Mouse (Mus musculus) adrenal gland, adult 2 months (tissue): ENCODE data around the gene Tmem217. TPM values are rescaled to one million over a fixed set of nuclear protein-coding genes. Genes with fewer than 3 reads are reported as not detected.

Experiments
- DNase-seq: peaks from one replicate; pipeline ENCODE4 v3.0.0; 2021
- long read RNA-seq: library from polyadenylated mRNA; stranded (forward); transcript quantifications from one replicate; pipeline ENCODE4 v2.0.0, GENCODE M21; 2021
- polyA plus RNA-seq: library from polyadenylated mRNA; depleted of rRNA; stranded (reverse); fragments of >200 nt; gene quantifications from 2 replicates; pipeline ENCODE4 v1.2.3, GENCODE M21; 2012; rRNA removed
- total RNA-seq, 2 experiments: library from RNA; stranded (reverse); gene quantifications; 2 replicates each; pipeline ENCODE4 v1.2.3; 2021

Tmem217 gene
- total RNA-seq (not detected), polyA plus RNA-seq (0.88 and 1.6 TPM in 2 replicates)
- long read RNA-seq, result 0 reads

DNA sequence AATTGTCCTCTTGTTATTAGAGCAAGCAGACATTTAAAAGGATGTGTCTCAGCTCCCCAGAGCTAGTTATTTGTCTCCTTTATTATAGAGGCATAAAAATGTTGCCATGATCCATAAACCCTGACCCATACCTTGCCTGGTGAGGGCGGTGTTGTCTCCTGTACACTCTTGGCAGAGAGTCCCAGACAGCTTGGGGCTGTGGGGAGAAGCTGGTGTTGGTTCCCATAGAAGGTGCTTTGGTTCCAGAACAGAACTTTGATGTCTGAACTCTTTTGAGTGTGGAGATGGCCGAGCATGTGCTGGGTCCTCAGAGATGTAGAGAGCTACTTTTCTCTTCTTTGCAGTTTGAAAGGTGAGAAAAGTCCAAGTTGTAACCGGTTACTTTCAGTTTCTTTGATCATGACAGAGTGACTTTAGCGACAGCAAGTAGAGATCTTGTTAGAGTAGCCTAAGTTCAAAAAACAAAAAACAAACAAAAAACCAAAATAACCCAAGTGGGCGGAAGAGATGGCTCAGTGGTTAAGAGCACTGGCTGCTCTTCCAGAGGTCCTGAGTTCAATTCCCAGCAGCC, at the start of gene Tmem217:
Tmem217 (minus strand) TSS at position 224 of the 571 bp plus-strand sequence.
- DNase-seq, result no peak

DNA sequence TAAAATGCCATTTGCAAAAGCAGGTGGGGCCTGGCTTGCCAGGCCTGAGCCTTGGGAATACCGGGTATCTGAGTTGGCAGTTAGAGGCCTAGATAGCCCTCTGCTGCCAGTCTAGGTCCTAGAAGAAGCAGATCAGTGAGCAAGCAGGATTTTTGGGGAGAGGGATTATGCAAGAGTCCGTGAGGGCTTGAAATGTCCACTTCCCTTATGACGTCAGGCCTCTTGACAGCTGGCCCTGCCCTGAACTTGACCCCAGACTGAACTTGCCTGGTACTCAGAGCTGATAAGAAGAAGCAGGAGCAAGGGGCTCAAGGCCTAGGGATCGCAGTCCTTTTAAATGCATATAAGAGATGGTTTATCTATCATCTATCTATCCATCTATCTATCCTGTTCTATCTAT, 49.2 kb upstream of the Tmem217 start:
- peak; percentile 74 for DNase-seq

DNA sequence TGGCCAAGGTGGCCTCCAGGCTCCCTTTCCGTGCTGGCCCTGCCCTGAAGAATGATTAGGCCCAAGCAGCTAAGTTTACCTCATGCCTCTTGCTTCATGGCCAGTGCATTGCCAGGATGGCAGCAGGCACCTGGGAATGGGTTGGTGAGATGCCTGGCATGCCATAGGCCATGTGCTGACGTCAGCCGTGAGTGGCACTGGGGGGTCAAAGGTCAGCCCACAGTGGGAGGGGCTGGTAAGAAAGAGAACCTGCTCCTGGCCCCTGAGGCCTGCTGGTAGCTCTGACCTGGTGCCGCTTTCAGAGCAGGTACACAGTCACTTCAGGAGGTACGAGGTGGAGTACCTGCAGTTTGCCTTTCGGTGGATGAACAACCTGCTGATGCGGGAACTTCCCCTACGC, 47.4 kb upstream of the Tmem217 start:
- no peak for DNase-seq

DNA sequence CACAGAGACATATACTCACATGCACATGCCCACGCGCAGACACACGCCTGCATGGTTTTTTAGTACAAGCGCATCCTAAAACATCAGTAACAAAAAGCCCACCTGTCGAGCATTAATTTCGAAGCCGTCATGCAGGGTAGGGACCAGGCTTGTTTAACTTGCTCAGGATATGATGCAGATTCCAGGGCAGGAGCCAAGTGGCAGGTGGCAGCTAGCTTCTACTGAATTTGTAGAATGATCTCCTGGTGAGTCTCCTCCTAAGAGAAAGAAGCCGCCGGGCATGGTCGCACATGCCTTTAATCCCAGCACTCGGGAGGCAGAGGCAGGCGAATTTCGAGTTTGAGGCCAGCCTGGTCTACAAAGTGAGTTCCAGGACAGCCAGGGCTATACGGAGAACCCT, 46.9 kb upstream of the Tmem217 start:
- no peak for DNase-seq

DNA sequence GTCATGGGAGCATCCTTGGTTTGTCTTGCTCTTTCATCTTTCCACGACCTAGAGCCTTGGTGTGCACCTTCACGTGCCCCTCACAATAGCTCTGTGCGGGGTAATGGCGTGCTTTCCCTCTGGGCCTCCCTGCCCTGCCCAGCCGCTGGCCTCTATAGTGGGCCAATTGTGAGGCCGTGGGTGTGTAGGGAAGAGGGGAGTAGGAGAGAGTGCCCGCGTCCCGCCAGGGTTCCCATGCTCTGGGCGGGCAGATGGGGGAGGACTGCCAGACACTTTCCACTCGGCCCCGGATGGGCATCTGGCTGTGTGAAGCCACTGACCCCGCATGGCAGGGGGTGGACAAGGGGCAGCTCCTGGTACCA, 44.6 kb upstream of the Tmem217 start:
- DNase-seq, result no peak

DNA sequence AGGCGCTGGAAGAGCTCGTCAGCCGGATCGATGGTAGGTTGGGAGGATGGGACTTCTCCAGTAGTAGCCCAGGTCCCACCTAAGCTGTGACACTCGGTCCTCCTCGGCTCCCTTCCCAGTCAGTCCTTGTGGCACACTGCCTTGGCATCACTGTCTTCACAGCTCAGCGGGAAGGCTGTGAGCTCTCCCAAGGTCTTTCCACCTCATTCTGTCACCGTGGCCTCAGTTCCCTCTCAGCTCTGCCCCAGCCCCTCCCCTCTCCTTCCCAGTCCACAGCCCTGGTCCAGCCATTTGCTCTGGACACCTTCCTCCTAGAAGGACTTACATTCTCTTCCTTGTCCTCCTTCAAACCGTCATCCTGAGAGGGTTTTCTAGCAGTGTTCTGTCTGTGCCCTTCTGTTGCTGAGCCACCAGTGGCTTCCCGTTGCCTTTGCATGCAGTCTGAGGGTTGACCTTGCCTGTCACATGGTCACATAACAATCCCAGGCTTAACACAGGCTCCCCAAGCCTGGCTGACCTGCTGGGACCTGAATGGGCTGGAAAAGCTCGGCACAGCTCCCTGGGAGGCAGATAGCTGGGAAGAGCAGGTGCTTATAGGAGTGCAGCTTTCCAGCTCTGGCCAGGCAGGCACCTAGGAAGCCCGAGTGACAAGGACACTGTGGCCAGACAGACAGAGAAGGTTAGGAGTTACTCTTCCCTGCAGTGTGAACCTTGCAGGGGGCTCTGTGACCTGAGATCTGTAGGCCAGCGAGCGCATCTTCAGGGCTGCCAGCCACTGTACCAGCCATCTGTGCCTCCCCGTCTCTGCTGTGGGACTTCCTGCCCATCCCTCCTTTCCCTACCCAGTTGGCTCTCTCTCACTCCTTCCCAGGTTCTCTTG, 43.9 kb upstream of the Tmem217 start:
- DNase-seq, result peak; percentile 62

DNA sequence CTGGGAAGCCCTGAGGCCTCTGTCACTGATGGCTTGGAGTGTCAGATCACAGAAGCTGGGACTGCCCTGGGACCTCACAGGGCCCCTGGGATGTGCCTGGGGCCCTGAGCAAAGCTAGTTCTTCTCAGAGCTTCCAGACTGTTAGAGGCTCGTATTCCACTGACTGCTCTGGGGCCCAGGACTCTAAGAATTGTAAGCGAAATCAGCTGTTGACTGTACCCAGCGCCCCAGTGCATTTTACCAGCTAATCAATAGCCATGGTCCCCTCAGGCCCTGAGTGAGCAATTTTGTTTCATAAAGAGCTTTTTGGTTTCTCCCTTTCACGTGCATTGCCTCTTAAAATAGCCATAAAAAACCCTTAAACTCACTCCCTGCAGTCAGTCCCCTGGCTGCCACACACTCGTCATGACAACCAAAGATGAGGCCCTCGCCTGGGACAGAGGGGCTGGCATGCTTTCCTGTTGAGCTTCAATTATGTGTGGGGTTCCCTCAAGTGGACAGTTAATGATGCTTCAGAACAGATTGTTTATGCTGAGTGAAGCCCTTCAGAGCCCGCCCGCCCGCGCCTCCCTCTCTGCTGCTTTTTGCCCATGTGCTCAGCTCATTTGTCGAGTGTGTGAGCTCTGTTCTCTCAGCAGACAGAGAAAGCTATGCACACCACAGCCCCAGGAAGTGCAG, 37.2 kb upstream of the Tmem217 start:
- DNase-seq, result no peak

DNA sequence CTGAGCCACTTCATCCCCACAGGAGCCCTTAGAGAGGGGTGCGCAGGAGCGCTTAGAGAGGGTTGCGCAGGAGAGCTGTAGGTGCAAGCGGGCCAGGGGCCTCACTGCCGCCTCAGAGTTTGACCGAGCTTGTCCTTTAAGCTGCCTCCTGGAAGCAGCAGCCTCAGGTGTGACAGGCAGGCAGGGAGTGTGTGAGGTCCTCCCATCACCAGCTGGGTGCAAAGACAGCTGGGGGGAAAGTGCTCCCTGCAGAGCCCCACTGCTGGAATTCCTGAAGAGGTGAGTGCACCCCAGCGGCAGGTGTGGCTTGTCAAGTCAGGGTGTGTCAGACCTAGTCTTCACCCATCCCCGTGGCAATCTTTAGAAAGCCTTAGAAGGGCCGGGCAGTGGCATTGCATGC, 34.7 kb upstream of the Tmem217 start:
- DNase-seq, result no peak

DNA sequence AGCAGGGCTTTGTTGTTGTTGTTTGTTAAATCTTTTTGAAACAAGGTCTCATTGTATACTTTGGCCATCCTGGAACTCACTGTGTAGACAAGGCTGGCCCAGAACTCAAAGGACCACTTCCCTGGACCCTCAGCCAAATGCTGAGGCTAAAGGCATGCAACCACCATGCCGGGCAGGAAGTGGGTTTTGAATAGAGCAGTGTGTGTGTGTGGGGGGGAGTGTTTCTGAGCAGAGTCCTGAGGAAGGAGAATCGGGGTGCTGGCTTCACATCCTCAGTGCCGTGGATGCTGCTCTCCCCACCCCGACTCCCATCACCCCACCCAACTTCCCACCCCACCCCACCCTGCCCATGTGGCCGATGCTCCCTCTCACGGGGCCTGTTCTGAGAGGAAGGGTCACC, 33.3 kb upstream of the Tmem217 start:
- DNase-seq, result no peak

DNA sequence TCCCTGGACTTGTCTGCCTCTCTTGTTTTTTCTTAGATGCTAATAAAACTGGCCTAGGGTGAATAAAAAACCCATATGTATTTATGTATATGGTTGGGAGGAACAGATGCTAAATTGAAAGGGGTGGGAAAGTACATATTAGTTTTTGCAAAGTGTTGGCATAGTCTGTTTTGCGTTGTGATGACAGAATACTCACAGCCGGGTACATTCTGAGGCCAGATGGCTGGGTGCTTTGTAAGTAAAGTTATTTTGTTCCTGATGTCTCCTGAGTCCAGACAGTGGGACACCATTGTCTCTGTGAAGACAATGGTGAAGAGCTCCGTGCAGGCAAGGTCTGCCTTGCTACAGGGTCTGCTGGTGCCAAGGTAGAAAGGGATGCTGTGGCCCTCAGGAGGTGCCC, 32.6 kb upstream of the Tmem217 start:
- no peak for DNase-seq

DNA sequence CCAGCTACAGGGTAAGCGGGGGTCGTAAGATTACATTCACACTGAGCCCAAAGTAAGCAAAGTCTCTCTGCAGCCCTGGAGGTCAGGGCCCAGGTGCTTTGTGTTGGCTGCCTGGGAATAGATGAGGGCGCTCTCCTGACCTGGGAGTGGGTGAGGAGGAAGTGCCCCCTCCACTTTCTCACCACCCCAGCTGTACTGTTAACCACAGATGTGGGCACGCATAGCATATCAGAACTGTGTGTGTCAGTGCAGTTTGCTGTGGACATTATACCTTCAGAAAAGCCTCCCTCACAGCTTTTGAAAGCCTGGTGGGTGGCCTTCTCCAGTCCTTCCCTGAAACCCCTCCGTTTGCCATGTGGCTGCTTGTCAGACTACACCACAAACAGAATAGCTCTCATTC, 32.1 kb upstream of the Tmem217 start:
- DNase-seq, result no peak

DNA sequence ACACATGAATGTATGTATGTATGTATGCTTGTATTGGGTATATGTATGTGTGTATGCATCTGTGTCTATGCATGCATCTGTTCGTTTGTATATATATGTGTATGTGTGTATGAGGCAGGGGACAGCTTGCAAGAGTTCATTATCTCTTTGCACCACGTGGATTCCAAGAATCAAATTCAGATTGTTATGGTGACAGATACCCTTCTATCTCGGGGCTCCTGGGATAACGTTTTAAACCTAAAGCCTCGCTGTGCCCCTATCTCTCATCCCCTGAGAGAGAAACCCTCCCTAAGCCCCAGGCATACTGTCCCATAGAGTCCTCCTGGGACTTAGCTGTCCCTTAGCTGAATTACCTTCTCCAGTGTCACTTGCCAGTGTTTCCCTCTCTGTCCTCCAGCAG, 31.4 kb upstream of the Tmem217 start:
- no peak for DNase-seq

DNA sequence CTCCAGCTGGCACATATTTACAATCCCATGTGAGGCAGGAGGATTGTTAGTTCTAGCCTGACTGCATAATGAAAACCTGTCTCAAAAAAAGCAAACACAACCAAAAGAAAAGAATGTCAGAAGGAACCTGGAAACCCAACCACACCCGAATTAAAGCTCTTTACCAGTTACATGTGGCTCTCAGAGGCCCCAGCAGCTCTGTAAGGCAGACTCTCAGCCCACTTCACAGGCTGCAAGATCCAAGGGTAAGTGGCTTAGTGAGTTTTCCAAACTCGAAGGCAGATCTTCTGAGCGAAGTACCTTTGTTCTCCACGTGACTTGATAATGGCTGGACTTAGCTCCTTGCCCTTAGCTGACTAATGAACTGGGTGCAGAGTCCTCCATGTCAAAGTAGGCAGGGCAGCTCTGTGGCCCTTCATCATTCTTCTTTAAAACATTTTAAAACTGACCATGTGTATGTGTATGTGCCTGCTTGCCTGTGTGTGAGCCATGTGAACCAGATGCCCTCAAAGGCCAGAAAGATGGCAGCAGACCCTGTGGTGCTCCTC, 27.5 kb upstream of the Tmem217 start:
- DNase-seq, result no peak

DNA sequence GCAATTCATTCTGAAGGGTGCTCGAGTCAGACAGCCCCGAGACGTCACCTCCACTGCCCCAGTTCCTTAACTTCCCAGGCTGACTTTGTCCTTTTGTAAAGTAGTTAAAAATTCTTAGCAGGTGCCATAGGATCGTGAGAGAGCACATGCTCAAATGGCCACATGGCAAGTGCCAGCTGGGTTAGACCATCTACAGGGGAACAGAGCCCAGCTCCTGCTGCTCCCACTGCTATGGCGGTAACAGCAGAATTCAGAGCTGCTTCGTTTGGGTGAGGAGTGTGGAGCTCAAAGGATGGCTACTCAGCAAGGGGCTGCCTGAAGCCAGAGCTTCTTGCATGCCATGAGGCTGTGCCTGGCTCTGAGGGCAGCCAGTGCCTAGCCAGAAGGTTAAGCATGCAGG, 17.6 kb upstream of the Tmem217 start:
- no peak for DNase-seq

DNA sequence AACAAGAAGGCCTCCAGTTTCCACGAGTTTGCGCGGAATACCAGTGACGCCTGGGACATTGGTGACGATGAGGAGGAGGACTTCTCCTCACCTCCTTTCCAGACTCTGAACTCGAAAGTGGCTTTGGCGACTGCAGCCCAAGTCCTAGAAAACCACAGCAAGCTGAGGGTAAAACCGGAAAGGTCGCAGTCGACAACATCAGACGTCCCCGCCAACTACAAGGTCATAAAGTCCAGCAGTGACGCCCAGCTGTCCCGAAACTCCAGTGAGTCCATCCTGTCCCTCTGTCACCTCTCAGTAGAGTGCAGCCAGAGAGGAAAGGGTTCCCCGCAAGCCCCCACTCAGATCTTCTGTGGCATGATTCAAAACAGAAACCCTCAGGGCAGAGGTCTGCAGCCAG, 16.2 kb upstream of the Tmem217 start:
- peak; percentile 42 for DNase-seq

DNA sequence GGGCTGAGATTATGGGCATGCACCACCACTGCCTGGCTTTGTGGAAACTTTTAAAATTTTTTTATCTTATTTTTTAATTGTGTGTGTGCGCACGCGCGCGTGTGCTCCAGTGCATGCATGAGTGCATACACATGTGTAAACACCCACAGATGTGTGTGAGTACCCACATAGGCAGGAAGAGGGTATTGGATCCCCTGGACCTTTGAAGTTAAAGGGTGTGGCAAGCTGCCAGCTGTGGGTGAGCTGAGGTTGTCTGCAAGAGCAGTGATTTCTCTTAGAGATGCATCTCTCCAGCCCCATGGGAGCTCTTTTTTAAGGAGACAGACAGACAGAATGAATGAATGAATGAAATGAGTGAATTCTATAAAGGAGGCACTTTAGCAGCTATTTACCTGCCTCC, 13.3 kb upstream of the Tmem217 start:
- DNase-seq, result no peak

DNA sequence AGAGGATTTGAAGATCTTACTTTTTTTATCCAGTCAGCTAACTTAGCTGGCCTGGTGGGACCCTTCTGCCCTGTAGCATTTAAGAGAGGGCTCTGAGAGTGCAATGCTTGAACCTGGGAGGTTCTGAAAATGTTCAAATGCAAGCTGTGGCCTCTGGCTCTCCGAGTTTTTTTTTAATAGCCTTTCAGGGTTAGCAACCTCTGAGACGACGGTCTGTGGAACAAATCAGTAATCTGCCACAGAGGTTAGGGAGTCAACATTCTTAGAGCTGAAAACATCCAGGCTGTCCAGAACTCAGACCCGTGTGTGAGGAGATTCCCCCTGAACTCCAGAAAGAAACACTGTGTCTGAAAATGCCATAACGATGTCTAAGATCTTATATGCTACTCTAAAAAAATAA, 6.3 kb upstream of the Tmem217 start:
- no peak for DNase-seq

DNA sequence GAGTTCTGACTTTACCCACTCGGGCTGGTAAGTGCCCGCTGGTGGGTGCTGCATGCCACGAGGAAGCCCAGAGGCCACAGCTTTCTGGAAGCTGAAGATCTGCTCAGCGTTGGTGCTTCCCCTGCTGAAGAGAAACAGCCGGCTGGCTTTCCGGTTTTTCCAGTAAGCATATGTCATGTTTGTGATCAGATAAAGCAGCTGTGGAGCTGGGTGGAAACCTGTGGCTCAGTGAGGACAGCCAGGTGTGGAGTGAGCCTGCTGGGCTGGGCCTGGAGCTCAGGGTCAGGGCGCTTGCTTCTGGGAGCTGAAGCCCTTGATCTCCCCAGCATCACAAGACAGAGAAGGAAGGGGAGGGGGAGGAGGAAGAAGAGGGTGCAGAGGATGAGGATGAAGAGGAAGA, 4.7 kb upstream of the Tmem217 start:
- DNase-seq, result no peak

DNA sequence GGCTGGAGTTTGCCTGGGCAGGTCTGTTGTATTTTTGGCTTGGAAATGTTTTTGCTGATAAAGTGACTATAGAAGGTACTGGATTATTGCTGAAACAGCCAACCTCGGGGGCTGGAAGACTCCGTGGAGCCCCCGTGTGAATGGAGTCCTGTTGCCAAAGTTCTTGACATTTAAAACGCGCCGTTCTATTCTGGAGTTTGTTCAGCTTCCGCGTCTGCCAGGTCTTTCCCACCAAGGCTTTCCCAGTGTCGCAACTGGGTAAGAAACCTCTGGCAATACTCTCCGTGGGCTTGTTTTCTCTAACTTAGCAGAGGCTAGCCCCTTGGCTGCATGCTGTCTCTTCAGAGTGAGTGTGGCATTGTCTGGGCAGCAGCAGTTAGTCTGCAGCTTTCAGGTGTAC, 4.3 kb upstream of the Tmem217 start:
- peak; percentile 49 for DNase-seq

DNA sequence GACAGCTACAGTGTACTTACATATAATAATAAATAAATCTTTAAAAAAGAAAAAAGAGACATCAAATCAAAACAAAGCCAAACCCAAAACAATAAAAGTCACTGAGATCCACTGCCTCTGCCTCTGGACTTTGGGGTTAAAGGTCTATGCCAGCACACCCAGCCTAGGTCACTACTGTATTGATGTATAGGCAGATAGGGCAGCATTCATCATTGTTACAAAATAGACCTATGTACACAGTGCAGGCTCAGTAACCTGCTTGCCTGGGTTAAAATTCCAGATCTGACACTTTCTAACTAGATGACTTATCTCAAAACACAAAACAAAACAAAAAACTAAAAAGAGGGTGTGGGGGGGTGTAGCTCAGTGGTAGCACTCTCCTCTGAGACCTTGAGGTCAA, 2.0 kb upstream of the Tmem217 start:
- no peak for DNase-seq

DNA sequence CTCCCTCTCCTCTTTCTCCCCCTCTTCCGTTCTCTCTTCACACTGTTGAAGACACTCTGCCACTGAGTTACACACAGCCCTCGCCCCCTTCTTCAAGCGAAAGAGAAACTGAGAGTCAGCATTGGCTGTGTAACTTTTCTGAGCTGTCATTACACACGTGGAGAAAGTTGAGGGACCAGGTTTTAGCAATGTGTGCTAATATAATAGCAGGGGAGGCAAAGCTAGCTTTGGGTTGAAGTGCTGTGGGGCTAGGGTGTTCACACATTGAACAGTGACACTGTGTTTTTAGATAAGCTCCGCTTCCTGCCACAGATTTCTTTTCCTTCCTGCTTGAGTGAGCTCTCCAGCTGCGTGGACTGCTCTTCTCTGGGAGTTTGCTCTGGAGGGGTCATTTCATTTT, 1.2 kb downstream of the Tmem217 start:
- DNase-seq, result no peak

DNA sequence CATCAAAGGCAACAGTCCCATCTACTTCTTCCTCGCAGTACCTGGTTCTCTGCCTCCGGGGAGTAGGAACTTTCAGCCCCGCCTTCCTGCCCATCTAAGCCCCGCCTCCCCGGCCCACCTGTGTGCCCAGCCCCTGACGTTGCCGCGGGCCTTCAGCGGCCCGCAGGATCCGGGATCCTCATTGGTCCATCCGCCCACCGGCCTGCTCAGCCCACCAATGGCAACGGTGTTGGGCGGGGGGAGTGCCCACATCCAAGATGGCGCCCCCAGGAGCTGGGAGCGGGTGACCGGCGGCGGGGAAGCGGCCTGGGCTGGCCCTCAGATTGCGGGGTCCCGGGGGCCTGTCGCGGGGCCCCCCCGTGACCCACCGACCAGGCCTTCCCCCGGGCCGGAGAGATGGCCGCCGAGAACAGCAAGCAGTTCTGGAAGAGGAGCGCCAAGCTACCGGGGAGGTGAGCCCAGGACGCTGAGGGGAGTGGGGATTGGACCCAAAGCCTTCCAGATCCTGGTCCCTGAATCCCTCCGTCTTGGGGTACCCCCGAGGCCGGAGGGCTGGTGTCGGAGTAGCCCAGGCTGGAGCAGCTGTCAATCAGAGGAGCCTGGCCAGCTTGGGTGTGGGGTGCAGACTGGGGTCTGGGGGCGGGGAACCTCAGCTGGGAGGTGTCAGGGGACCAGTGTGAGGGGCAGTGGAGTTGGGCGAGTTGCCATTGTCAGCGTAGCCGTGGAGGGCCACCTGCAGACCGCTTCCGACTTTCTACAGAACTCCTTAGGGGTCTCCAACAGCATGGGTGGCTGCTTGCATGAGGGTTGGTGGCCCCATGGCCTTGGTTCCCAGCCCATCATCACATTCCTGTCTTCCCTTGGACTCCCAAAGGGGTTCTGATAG, 2.4 kb downstream of the Tmem217 start, which contains the start of the genes Gm17657 and Tbc1d22b:
Gm17657 (minus strand) TSS at position 96 of the 886 bp plus-strand sequence.
Tbc1d22b (plus strand) TSS at position 243 of the 886 bp plus-strand sequence.
- peak; percentile 96 for DNase-seq
